Mouse (Mus musculus) spleen, postnatal 36 days (tissue): ENCODE measurements around the gene Cacna2d2.

Experiments used
- DNase-seq, 2 experiments: peaks; one replicate each; pipeline ENCODE4 v3.0.0; 2022; ENCODE audit warnings: low spot score in 2 of 2, mixed read lengths in 1 of 2

Gene Cacna2d2

GRCm38 (mm10) chr9:107456667-107457066, 57.3 kb downstream of the Cacna2d2 start:
- no peak for DNase-seq

DNA sequence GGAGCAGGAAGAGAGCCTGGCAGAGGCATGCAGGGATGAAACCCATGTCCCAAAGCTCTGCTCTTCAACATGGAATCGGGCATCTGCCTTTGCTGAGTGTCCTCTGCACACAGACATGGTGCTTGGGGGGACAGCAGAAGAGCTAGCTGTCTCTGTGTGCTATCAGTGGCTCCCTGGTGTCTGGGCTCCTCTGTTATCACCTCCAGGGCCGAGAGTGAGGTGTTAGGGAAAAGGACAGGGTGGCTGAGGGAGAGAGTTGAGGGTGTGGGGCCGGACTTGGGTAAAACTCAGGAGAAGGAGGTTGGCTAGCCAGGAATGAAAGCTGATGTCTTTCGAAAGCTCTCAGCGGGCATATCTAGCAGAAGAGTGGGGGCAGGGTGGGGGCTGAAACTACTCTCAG, 63.5 kb downstream of the Cacna2d2 start:
- no peak for DNase-seq

DNA sequence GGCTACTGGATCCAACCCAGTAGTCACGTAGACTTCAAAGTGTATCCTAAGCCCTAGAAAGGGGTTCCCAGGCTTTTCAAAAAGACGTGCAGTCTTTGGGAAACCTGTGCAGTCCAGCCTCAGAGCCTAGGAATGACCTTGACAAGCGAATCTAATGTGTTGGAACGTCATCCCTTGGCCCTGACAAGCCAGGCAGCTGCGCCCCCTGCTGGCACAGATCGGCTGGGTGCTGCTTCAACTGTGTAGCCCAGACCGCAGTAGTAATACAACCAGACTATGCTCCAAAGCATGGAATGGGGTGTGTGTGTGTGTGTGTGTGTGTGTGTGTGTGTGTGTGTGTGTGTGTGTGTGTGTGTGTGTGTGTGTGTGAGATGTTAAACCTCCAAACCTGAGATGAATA, 64.1 kb downstream of the Cacna2d2 start:
- DNase-seq = peak; percentile 17 to 32

- no peak for DNase-seq
Measured at GRCm38 (mm10) chr9:107464130-107464529, 64.7 kb downstream of the Cacna2d2 start.

- DNase-seq = no peak
Measured at GRCm38 (mm10) chr9:107465657-107466056, 66.2 kb downstream of the Cacna2d2 start.

- no peak for DNase-seq
Measured at GRCm38 (mm10) chr9:107469213-107469795, 69.9 kb downstream of the Cacna2d2 start.

GRCm38 (mm10) chr9:107470427-107470826, 71.0 kb downstream of the Cacna2d2 start:
- no peak for DNase-seq

GRCm38 (mm10) chr9:107474016-107474415, 74.6 kb downstream of the Cacna2d2 start:
- no peak for DNase-seq

GRCm38 (mm10) chr9:107478979-107479378, 79.6 kb downstream of the Cacna2d2 start:
- no peak for DNase-seq

DNA sequence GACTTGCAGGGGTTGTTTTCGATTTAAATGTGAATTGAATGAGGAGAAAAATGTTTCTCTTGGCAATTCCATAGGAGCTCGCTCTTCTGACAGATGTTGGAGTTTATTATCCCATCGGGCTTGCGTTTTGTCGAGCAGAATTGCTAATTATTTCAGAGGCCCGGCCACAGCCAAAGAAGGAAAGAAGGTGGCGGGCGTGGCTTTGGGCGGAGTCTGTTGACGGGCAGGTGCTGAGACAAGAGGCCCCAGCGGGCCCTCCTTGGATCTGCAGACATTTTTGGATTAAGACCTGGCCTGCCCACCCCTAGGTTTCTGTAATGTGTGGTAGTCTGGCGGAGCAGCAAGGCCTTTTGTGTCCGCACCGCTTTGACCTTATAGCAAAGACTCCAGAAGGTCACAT, 80.2 kb downstream of the Cacna2d2 start:
- no peak for DNase-seq

DNA sequence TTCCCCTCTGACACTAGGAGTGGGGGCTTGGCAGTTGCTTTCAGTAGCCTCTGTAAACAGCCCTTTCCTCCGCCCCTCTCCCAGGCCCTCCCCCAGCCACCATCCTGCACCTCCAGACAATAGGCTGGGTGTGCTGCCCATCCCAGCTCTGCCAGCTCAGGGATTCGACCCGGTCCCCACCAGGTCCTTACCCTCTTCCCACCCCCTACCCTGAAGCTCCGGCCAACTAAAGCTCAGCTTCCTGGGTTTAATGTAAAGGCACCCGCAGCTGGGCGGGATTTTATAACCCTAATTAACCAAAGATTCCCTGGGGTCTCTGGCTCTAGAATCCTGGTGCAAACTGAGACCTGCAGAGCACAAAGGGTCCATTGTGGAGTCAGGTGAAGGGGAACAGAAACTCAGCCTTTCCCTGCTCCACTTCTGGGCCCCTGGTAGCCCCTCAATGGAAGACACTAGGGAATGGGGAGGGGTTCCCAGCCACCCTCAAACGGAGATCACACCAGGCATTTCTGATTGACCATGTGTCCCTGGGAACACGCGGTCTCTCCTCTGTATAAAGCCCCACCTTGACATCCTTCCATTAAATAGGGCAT, 81.2 kb downstream of the Cacna2d2 start:
- DNase-seq = no peak

GRCm38 (mm10) chr9:107481340-107481739, 81.9 kb downstream of the Cacna2d2 start:
- DNase-seq = no peak

GRCm38 (mm10) chr9:107482004-107482403, 82.6 kb downstream of the Cacna2d2 start:
- DNase-seq = no peak

DNA sequence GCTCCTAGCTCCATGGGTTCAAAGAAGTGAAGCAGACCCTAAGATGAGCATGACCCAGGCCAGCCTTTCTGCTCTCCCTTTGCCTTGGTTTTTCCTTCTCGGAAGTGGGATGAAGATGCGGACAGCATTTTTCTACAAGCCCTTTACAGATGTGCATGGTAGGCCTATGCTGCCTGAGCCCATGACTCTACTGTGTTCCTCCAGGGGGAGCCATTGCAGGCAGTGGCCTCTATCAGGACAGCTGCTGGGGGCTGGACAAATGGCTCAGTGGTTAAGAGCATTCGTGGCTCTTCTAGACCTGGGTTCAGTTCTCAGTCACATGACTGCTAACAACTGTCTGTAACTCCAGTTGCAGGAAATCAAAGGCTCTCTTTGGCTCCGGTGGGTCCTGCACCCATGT, 83.4 kb downstream of the Cacna2d2 start:
- DNase-seq = no peak

- no peak for DNase-seq
Measured at GRCm38 (mm10) chr9:107483714-107484113, 84.3 kb downstream of the Cacna2d2 start.

GRCm38 (mm10) chr9:107484302-107484701, 84.9 kb downstream of the Cacna2d2 start:
- DNase-seq = no peak

- DNase-seq = no peak
Measured at GRCm38 (mm10) chr9:107484766-107485165, 85.4 kb downstream of the Cacna2d2 start.

DNA sequence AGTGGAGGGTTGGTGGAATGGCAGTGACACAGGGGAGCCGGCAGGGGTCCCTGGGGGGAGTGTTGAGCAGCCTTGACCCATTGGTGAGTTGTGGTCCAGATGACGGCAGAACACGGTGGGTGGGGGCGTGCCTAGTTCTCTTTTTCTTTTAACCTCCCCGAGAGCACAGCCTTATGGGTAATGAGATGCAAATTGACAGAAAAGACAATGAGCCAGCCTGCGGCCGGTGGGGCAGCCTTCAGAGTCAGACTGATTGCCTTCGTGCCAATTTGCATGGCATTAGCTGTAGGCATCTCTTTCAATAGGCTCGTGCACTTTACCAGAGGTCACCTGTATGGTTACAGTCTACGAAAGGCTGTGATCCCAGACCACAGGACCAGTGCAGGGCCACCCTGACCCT, 86.7 kb downstream of the Cacna2d2 start:
- DNase-seq = no peak

DNA sequence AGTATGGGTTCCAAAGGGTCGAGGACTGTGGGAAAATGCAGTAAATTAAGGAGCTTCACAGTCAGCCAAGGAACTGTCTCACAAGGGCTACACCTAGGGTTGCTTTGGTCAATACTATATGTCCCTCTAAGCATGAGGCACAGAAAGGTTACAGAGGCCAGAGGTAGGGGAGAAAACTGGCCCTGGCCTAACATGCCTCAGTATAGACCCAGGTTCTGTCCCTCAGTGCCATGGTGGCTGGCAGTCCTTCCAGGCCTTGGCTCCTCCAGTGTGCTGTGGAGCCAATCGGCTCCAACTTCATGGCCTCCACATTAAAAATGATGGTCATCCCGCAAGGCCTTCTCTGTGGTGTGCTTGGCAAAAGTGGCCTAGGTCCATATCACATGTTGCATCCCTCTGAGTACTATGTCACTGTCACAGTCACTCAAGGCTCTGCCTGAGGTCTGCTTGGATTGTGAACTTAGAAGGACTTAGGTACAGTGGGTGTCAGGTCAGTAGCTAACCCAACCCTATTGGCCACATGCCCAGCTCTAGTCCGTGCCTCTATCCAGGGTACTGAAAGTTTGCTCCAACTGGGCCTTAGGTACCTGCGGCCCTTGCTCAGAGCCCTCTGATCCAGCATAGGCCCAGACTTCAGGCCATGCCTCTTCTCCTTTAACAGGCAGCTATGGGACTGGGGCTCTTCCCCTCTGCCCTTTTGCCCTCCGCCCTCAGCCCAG, 87.3 kb downstream of the Cacna2d2 start:
- DNase-seq = no peak

DNA sequence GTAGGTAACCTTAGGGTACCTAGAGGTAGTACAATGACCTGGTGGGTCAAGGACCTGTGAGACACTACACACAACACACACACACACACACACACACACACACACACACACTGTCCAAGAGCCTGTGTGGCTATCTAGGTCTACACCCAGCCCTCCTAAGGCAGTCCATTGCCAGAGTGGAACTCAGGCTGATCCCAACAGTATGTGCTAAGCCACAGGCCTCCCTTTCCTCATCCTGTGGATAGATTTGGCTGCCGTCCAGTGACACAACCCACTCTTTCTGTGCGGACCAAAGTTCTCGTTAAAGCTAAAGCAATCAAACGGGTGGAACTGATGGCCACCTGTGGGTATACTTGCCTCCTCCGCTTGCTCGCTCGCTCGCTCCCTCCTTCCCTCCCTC, 90.7 kb downstream of the Cacna2d2 start:
- no peak for DNase-seq

- DNase-seq = no peak
Measured at GRCm38 (mm10) chr9:107490625-107491024, 91.2 kb downstream of the Cacna2d2 start.

- DNase-seq = no peak
Measured at GRCm38 (mm10) chr9:107493511-107493910, 94.1 kb downstream of the Cacna2d2 start.

DNA sequence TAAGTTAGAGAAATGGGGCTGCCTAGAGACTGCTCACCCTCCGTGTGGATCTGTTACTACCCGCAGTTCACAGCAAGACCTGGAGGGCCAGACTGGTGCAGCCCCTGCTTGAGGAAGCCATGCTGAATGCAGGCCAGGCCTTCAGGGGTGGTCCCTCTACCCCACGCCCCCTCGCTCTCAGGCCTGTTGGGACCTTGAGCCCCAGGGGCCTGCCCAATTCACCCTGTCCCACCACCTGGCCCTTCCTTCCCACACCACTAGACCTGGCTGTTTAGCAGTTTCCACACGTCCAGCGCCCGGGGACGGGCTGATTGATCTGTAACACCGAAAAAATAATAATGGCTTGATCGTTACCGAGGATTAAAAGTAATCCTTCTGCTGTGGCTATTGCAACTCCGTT, 94.8 kb downstream of the Cacna2d2 start:
- no peak for DNase-seq
